Mouse (Mus musculus): ENCODE measurements around the gene Olfr1166. TPM values are rescaled to one million over a fixed set of nuclear protein-coding genes. Genes with fewer than 3 reads are reported as not detected.
"Not testable (repeated sequence)": the region's sequence is repeated elsewhere in the genome, so short reads cannot be mapped to it uniquely, and the experiment has no call there.

The Olfr1166 gene
- not detected in 2 replicates for polyA plus RNA-seq (2015; fragmentation: Nextera tagmentation; extraction: Ambion mirVana)

DNA sequence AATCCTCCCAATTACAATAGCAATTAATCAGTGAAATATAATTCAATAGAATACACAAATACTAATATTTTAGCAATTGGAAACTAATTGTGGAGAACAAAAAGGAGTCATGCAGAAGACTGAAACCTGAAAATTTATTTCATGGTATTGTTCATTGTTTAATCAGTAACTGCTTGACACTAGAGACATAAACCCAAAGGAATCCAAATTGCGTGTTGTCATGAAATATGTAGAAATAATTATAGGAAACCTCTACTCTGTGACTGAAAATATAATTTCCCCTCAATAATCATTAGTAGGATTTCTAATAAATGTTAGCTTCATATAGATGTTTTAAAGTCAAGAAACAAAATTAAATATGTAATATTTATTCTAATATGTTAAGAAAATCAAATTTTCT lies at the start of gene Olfr1166:
Gene Olfr1166 (minus strand): TSS at position 101 of the 400 bp plus-strand sequence.
- Histone ChIP-seq H3K4me1 (no peaks in the 10 kb centered on the region), H3K36me3 (no peaks in the 10 kb centered on the region), H3K9ac (no peak within 1 kb of the TSS), H3K4me3 (replicated peaks) (no peak within 1 kb of the TSS), H3K27me3 (no peaks in the 10 kb centered on the region), H3K27ac (no peak within 1 kb of the TSS), H3K4me2 (no peak within 1 kb of the TSS), H3K9me3 (replicated peaks) (no peaks in the 10 kb centered on the region)
- WGBS, result 96% methylated on average over 1 of the region's 1 CpGs
- no peak for ATAC-seq (replicated peaks; ENCODE audit: low FRiP score)

DNA sequence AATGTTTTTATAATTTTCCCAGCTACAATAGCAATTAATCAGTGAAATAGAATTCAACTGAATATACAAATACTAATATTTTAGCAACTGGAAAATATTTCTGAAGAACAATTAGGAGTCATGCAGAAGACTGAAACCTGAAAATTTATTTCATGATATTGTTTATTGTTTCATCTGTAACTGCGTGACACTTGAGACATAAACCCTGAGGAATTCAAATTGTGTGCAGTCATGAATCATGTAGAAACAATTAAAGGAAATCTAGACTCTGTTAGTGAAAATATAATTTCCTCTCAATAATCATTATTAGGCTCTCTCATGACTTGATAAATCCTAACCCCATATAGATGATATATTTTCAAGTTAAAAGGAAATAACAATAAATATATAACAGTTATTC lies 27.0 kb upstream of the Olfr1166 start, which contains the start of gene Olfr1167:
Gene Olfr1167 (minus strand): TSS at position 101 of the 400 bp plus-strand sequence.
- not testable (repeated sequence) for H3K36me3 ChIP-seq; H3K27ac ChIP-seq; ATAC-seq (replicated peaks; ENCODE audit: low FRiP score); H3K4me1 ChIP-seq; H3K4me3 ChIP-seq (replicated peaks); H3K4me2 ChIP-seq; H3K27me3 ChIP-seq; H3K9ac ChIP-seq; H3K9me3 ChIP-seq (replicated peaks)
- WGBS, result 81% methylated on average over 1 of the region's 1 CpGs

DNA sequence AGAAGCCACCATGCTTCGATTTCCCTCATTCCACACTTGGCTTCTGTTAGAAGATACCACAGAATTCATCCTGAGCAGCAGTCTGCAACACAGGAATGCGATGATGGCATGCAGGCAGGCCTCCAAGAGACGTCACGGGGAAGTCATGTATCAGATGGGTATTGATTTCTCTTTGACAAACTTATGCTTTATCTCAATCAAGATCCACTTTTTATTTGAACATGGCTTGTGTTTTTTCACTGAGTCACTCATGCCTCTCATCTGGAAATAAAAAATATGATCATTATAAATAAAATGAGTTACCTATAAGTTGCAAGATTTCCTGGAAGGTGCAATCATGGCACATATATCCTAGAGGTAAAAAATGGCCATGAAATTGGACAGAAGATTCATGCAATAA lies 34.2 kb downstream of the Olfr1166 start, which contains the start of gene Olfr1164:
Gene Olfr1164 (minus strand): TSS at position 101 of the 400 bp plus-strand sequence.
- Histone ChIP-seq H3K27ac (no peak within 1 kb of the TSS), H3K9me3 (replicated peaks) (no peaks in the 10 kb centered on the region), H3K27me3 (no peaks in the 10 kb centered on the region), H3K36me3 (no peaks in the 10 kb centered on the region), H3K4me1 (no peaks in the 10 kb centered on the region), H3K9ac (no peak within 1 kb of the TSS), H3K4me3 (replicated peaks) (no peak within 1 kb of the TSS), H3K4me2 (no peak within 1 kb of the TSS)
- WGBS, result 80% methylated on average over 4 of the region's 4 CpGs
- no peak for ATAC-seq (replicated peaks; ENCODE audit: low FRiP score)

Other genes starting within 250 kb of the Olfr1166 start
- not detected in 2 replicates for gene Olfr1153, start 233.3 kb downstream of the Olfr1166 start, polyA plus RNA-seq (2015; fragmentation: Nextera tagmentation; extraction: Ambion mirVana)
- gene Olfr1154, start 223.1 kb downstream of the Olfr1166 start, polyA plus RNA-seq (2015; fragmentation: Nextera tagmentation; extraction: Ambion mirVana), result not detected in 2 replicates
- not detected in 2 replicates for gene Olfr1155, start 183.1 kb downstream of the Olfr1166 start, polyA plus RNA-seq (2015; fragmentation: Nextera tagmentation; extraction: Ambion mirVana)
- not detected in 2 replicates for gene Olfr1156, start 175.2 kb downstream of the Olfr1166 start, polyA plus RNA-seq (2015; fragmentation: Nextera tagmentation; extraction: Ambion mirVana)
- not detected in 2 replicates for gene Olfr1157, start 160.0 kb downstream of the Olfr1166 start, polyA plus RNA-seq (2015; fragmentation: Nextera tagmentation; extraction: Ambion mirVana)
- gene Olfr74, start 153.6 kb downstream of the Olfr1166 start, polyA plus RNA-seq (2015; fragmentation: Nextera tagmentation; extraction: Ambion mirVana), result not detected in 2 replicates
- not detected in 2 replicates for gene Olfr1158, start 138.2 kb downstream of the Olfr1166 start, polyA plus RNA-seq (2015; fragmentation: Nextera tagmentation; extraction: Ambion mirVana)
- not detected in 2 replicates for gene Olfr1160, start 120.0 kb downstream of the Olfr1166 start, polyA plus RNA-seq (2015; fragmentation: Nextera tagmentation; extraction: Ambion mirVana)
- gene Olfr1161, start 105.5 kb downstream of the Olfr1166 start, polyA plus RNA-seq (2015; fragmentation: Nextera tagmentation; extraction: Ambion mirVana), result not detected in 2 replicates
- 0.05 TPM in 2 replicates for gene Olfr73, start 90.6 kb downstream of the Olfr1166 start, polyA plus RNA-seq (2015; fragmentation: Nextera tagmentation; extraction: Ambion mirVana)
- not detected in 2 replicates for gene Olfr1162, start 77.1 kb downstream of the Olfr1166 start, polyA plus RNA-seq (2015; fragmentation: Nextera tagmentation; extraction: Ambion mirVana)
- not detected in 2 replicates for gene Olfr1163, start 56.4 kb downstream of the Olfr1166 start, polyA plus RNA-seq (2015; fragmentation: Nextera tagmentation; extraction: Ambion mirVana)
- gene Olfr1164, start 34.3 kb downstream of the Olfr1166 start, polyA plus RNA-seq (2015; fragmentation: Nextera tagmentation; extraction: Ambion mirVana), result not detected in 2 replicates
- not detected in 2 replicates for gene Olfr1167, start 26.9 kb upstream of the Olfr1166 start, polyA plus RNA-seq (2015; fragmentation: Nextera tagmentation; extraction: Ambion mirVana)
- not detected in 2 replicates for gene Olfr1168, start 53.6 kb upstream of the Olfr1166 start, polyA plus RNA-seq (2015; fragmentation: Nextera tagmentation; extraction: Ambion mirVana)
- not detected in 2 replicates for gene Olfr1170, start 100.1 kb upstream of the Olfr1166 start, polyA plus RNA-seq (2015; fragmentation: Nextera tagmentation; extraction: Ambion mirVana)
- not detected in 2 replicates for gene Olfr1173, start 151.6 kb upstream of the Olfr1166 start, polyA plus RNA-seq (2015; fragmentation: Nextera tagmentation; extraction: Ambion mirVana)
- not detected in 2 replicates for gene Olfr1174-ps, start 186.9 kb upstream of the Olfr1166 start, polyA plus RNA-seq (2015; fragmentation: Nextera tagmentation; extraction: Ambion mirVana)
- not detected in 2 replicates for gene Olfr1175-ps, start 198.9 kb upstream of the Olfr1166 start, polyA plus RNA-seq (2015; fragmentation: Nextera tagmentation; extraction: Ambion mirVana)
- gene Olfr1176, start 208.4 kb upstream of the Olfr1166 start, polyA plus RNA-seq (2015; fragmentation: Nextera tagmentation; extraction: Ambion mirVana), result not detected in 2 replicates
- gene Olfr1177-ps, start 218.2 kb upstream of the Olfr1166 start, polyA plus RNA-seq (2015; fragmentation: Nextera tagmentation; extraction: Ambion mirVana), result not detected in 2 replicates

Measured in kidney, embryonic 15.5 days (tissue).